Mouse (Mus musculus): ENCODE data around the gene Hjurp.

GRCm38 (mm10) chr1:88266123-88266522 is 11.3 kb downstream of the Hjurp start:
- TF ChIP-seq CTCF (IDR thresholded peaks at IDR 0.05; ENCODE audit: insufficient read depth, low read length) = no peak
- TF ChIP-seq POLR2A (IDR thresholded peaks at IDR 0.05; ENCODE audit: borderline replicate concordance, extremely low read depth, low read depth, low read length) = no peak
